Comparison of ENCODE assay signal across 8 mouse cellular contexts in genomic region chr19:5692086-5692912, GRCm38 (mm10). TPM values are rescaled to one million over a fixed set of nuclear protein-coding genes. Genes with fewer than 3 reads are reported as not detected.
DNase-seq lines count a peak whose midpoint lies in the region; ATAC-seq and TF ChIP-seq lines count a peak whose summit lies in the region.

No protein-coding gene starts in this region.

- peak overlapping the region; percentile 58 for H3K9ac ChIP-seq in forebrain, embryonic 13.5 days
- H3K9ac ChIP-seq in hindbrain, embryonic 14.5 days: peak overlapping the region; percentile 78
- peak overlapping the region; percentile 58 for H3K9ac ChIP-seq in liver, adult 2 months (ENCODE audit: low read depth, low read length)
- peak overlapping the region; percentile 54 for H3K9ac ChIP-seq in midbrain, postnatal 0 days (replicated peaks; ENCODE audit: low read length, poor library complexity, severe bottlenecking)

- H3K4me2 ChIP-seq in forebrain, embryonic 13.5 days: peak overlapping the region; percentile 100
- peak overlapping the region; percentile 99 for H3K4me2 ChIP-seq in hindbrain, embryonic 14.5 days (replicated peaks)
- peak overlapping the region; percentile 100 for H3K4me2 ChIP-seq in midbrain, postnatal 0 days (ENCODE audit: low read depth, low read length, poor library complexity, severe bottlenecking)

- peaks cover 59% of the 10 kb centered on the region for H3K4me1 ChIP-seq in forebrain, embryonic 13.5 days
- peaks cover 36% of the 10 kb centered on the region for H3K4me1 ChIP-seq in hindbrain, embryonic 14.5 days (replicated peaks; ENCODE audit: control insufficient read depth, insufficient read depth, low read length)
- H3K4me1 ChIP-seq in liver, adult 2 months (ENCODE audit: control insufficient read depth, insufficient read depth, low read length): peaks cover 22% of the 10 kb centered on the region
- H3K4me1 ChIP-seq in midbrain, postnatal 0 days (ENCODE audit: insufficient read depth, low read length): peaks cover 14% of the 10 kb centered on the region

- H3K4me3 ChIP-seq in forebrain, embryonic 13.5 days: peak overlapping the region; percentile 10; the same call in 1 of the 2 replicates
- peak overlapping the region; percentile 97 for H3K4me3 ChIP-seq in hindbrain, embryonic 14.5 days (replicated peaks; ENCODE audit: low read length)
- H3K4me3 ChIP-seq in liver, adult 2 months (ENCODE audit: insufficient read depth, low read depth, low read length): peak overlapping the region; percentile 50
- no peak overlapping the region for H3K4me3 ChIP-seq in midbrain, postnatal 0 days (ENCODE audit: low read depth, low read length)

- TF ChIP-seq POLR2A in liver, adult 2 months (IDR thresholded peaks at IDR 0.05; ENCODE audit: extremely low read depth, insufficient read depth, low read length): no peak

- TF ChIP-seq CTCF in liver, adult 2 months (IDR thresholded peaks at IDR 0.05; ENCODE audit: low read depth, low read length): no peak
- TF ChIP-seq CTCF in midbrain, postnatal 0 days (IDR thresholded peaks at IDR 0.05): no peak

- peak overlapping the region; percentile 10; the same call in 1 of the 2 replicates for H3K27ac ChIP-seq in forebrain, embryonic 13.5 days
- H3K27ac ChIP-seq in hindbrain, embryonic 14.5 days: peak overlapping the region; percentile 55
- H3K27ac ChIP-seq in liver, adult 2 months (replicated peaks; ENCODE audit: insufficient read depth, low read depth, low read length): peak overlapping the region; percentile 73
- peak overlapping the region; percentile 38 for H3K27ac ChIP-seq in midbrain, postnatal 0 days (ENCODE audit: low read depth, low read length)

- peak; percentile 64 for DNase-seq in adrenal gland, postnatal 10 days
- DNase-seq in adrenal gland, adult 8-10 months: no peak
- no peak for DNase-seq in hindbrain, embryonic 14.5 days (ENCODE audit: low spot score)
- DNase-seq in liver, adult 2 months (ENCODE audit: extremely low read depth, low read depth, low spot score): peak; percentile 19
- DNase-seq in midbrain, postnatal 0 days (ENCODE audit: low spot score): no peak
- DNase-seq in T-cell, adult 2 months (ENCODE audit: low spot score): no peak
- DNase-seq in testis, postnatal 10 days (ENCODE audit: low spot score): no peak

- H3K79me2 ChIP-seq in liver, adult 2 months (ENCODE audit: control insufficient read depth, insufficient read depth, low read length): peaks cover 23% of the 10 kb centered on the region

- no peak for ATAC-seq in forebrain, embryonic 13.5 days
- no peak for ATAC-seq in hindbrain, embryonic 14.5 days (ENCODE audit: low FRiP score)
- no peak for ATAC-seq in midbrain, postnatal 0 days (ENCODE audit: low FRiP score)

- WGBS in forebrain, embryonic 13.5 days: 77% methylated on average over 10 of the region's 10 CpGs
- 65% methylated on average over 10 of the region's 10 CpGs for WGBS in hindbrain, embryonic 14.5 days
- WGBS in liver, adult 2 months: 68% methylated on average over 10 of the region's 10 CpGs
- WGBS in midbrain, postnatal 0 days: 65% methylated on average over 10 of the region's 10 CpGs

- peaks cover 9% of the 10 kb centered on the region for H3K27me3 ChIP-seq in forebrain, embryonic 13.5 days
- no peaks in the 10 kb centered on the region for H3K27me3 ChIP-seq in hindbrain, embryonic 14.5 days (ENCODE audit: control insufficient read depth, insufficient read depth, low read length)
- H3K27me3 ChIP-seq in liver, adult 2 months (ENCODE audit: control insufficient read depth, insufficient read depth, low read length): no peaks in the 10 kb centered on the region
- no peaks in the 10 kb centered on the region for H3K27me3 ChIP-seq in midbrain, postnatal 0 days (ENCODE audit: insufficient read depth, low read length)

- no peaks in the 10 kb centered on the region for H3K9me3 ChIP-seq in forebrain, embryonic 13.5 days (replicated peaks)
- no peaks in the 10 kb centered on the region for H3K9me3 ChIP-seq in hindbrain, embryonic 14.5 days (ENCODE audit: control insufficient read depth, low read length)
- no peaks in the 10 kb centered on the region for H3K9me3 ChIP-seq in midbrain, postnatal 0 days (ENCODE audit: low read length)

- peaks cover 60% of the 10 kb centered on the region for H3K36me3 ChIP-seq in forebrain, embryonic 13.5 days (ENCODE audit: poor library complexity, severe bottlenecking)
- H3K36me3 ChIP-seq in hindbrain, embryonic 14.5 days (replicated peaks; ENCODE audit: control insufficient read depth, insufficient read depth): peaks cover 38% of the 10 kb centered on the region
- peaks cover 19% of the 10 kb centered on the region for H3K36me3 ChIP-seq in liver, adult 2 months (ENCODE audit: control insufficient read depth, insufficient read depth, low read length)
- H3K36me3 ChIP-seq in midbrain, postnatal 0 days (ENCODE audit: insufficient read depth, low read length): peaks cover 30% of the 10 kb centered on the region

RNA-seq across cellular contexts. Expression of gene Pcnx3, which starts 3.6 kb away (rescaled TPM):
- total RNA-seq in adrenal gland, postnatal 10 days (2021): 10 to 100 TPM; 54.8 to 85.4 TPM
- total RNA-seq in adrenal gland, adult 8-10 months (2022): 100 to 1,000 TPM in 3 of 4 experiments, 10 to 100 TPM in 1; 95.1 to 183 (median 136) TPM
- polyA plus RNA-seq in forebrain, embryonic 13.5 days (2015; fragmentation: Nextera tagmentation; extraction: Ambion mirVana): 21.6 and 29.4 TPM in 2 replicates
- 28.3 and 32.1 TPM in 2 replicates for polyA plus RNA-seq in hindbrain, embryonic 14.5 days (2014; fragmentation: Nextera tagmentation; extraction: Ambion mirVana)
- total RNA-seq in liver, adult 2 months (2014; rRNA removed): 7.6 and 14.0 TPM in 2 replicates
- 44.8 and 63.8 TPM in 2 replicates for polyA plus RNA-seq in liver, adult 2 months (2012; rRNA removed)
- total RNA-seq in midbrain, postnatal 0 days (2014; rRNA removed): 95.5 and 103 TPM in 2 replicates
- 18.4 and 19.1 TPM in 2 replicates for polyA plus RNA-seq in midbrain, postnatal 0 days (2015; fragmentation: Nextera tagmentation; extraction: Ambion mirVana)

RNA-seq across cellular contexts. Expression of gene Map3k11, which starts 3.8 kb away (rescaled TPM):
- total RNA-seq in adrenal gland, postnatal 10 days (2021): 10 to 100 TPM; 49.2 to 50.6 TPM
- 10 to 100 TPM; 40.8 to 53.6 (median 46.3) TPM for total RNA-seq in adrenal gland, adult 8-10 months (2022)
- polyA plus RNA-seq in forebrain, embryonic 13.5 days (2015; fragmentation: Nextera tagmentation; extraction: Ambion mirVana): 11.3 and 11.7 TPM in 2 replicates
- polyA plus RNA-seq in hindbrain, embryonic 14.5 days (2014; fragmentation: Nextera tagmentation; extraction: Ambion mirVana): 11.4 and 11.5 TPM in 2 replicates
- total RNA-seq in liver, adult 2 months (2014; rRNA removed): 10.2 and 16.4 TPM in 2 replicates
- polyA plus RNA-seq in liver, adult 2 months (2012; rRNA removed): 46.2 and 53.6 TPM in 2 replicates
- total RNA-seq in midbrain, postnatal 0 days (2014; rRNA removed): 18.3 and 24.0 TPM in 2 replicates
- 9.6 and 10.6 TPM in 2 replicates for polyA plus RNA-seq in midbrain, postnatal 0 days (2015; fragmentation: Nextera tagmentation; extraction: Ambion mirVana)

RNA-seq across cellular contexts. Expression of gene Kcnk7, which starts 11.9 kb away (rescaled TPM):
- not detected for total RNA-seq in adrenal gland, postnatal 10 days (2021)
- total RNA-seq in adrenal gland, adult 8-10 months (2022): not detected
- 0.31 and 0.32 TPM in 2 replicates for polyA plus RNA-seq in forebrain, embryonic 13.5 days (2015; fragmentation: Nextera tagmentation; extraction: Ambion mirVana)
- polyA plus RNA-seq in hindbrain, embryonic 14.5 days (2014; fragmentation: Nextera tagmentation; extraction: Ambion mirVana): 0.36 TPM in 1 of 2 replicates, not detected in the other
- not detected in 2 replicates for total RNA-seq in liver, adult 2 months (2014; rRNA removed)
- polyA plus RNA-seq in liver, adult 2 months (2012; rRNA removed): 0.09 TPM in 1 of 2 replicates, not detected in the other
- total RNA-seq in midbrain, postnatal 0 days (2014; rRNA removed): not detected in 2 replicates
- 0.47 and 0.49 TPM in 2 replicates for polyA plus RNA-seq in midbrain, postnatal 0 days (2015; fragmentation: Nextera tagmentation; extraction: Ambion mirVana)

RNA-seq across cellular contexts. Expression of gene Sipa1, which starts 28.8 kb away (rescaled TPM):
- total RNA-seq in adrenal gland, postnatal 10 days (2021): 10 to 100 TPM; 52.5 to 68.0 TPM
- total RNA-seq in adrenal gland, adult 8-10 months (2022): 10 to 100 TPM; 40.3 to 76.9 (median 57.8) TPM
- polyA plus RNA-seq in forebrain, embryonic 13.5 days (2015; fragmentation: Nextera tagmentation; extraction: Ambion mirVana): 9.4 and 11.0 TPM in 2 replicates
- 12.7 and 16.2 TPM in 2 replicates for polyA plus RNA-seq in hindbrain, embryonic 14.5 days (2014; fragmentation: Nextera tagmentation; extraction: Ambion mirVana)
- 3.4 and 4.4 TPM in 2 replicates for total RNA-seq in liver, adult 2 months (2014; rRNA removed)
- 11.8 and 17.9 TPM in 2 replicates for polyA plus RNA-seq in liver, adult 2 months (2012; rRNA removed)
- 26.1 and 36.0 TPM in 2 replicates for total RNA-seq in midbrain, postnatal 0 days (2014; rRNA removed)
- polyA plus RNA-seq in midbrain, postnatal 0 days (2015; fragmentation: Nextera tagmentation; extraction: Ambion mirVana): 18.1 and 19.9 TPM in 2 replicates

RNA-seq across cellular contexts. Expression of gene Ehbp1l1, which starts 33.8 kb away (rescaled TPM):
- total RNA-seq in adrenal gland, postnatal 10 days (2021): 10 to 100 TPM; 29.8 to 48.9 TPM
- 10 to 100 TPM; 24.9 to 39.2 (median 32.8) TPM for total RNA-seq in adrenal gland, adult 8-10 months (2022)
- 5.3 and 6.7 TPM in 2 replicates for polyA plus RNA-seq in forebrain, embryonic 13.5 days (2015; fragmentation: Nextera tagmentation; extraction: Ambion mirVana)
- polyA plus RNA-seq in hindbrain, embryonic 14.5 days (2014; fragmentation: Nextera tagmentation; extraction: Ambion mirVana): 9.2 and 12.5 TPM in 2 replicates
- 5.1 and 5.8 TPM in 2 replicates for total RNA-seq in liver, adult 2 months (2014; rRNA removed)
- 5.3 and 8.3 TPM in 2 replicates for polyA plus RNA-seq in liver, adult 2 months (2012; rRNA removed)
- total RNA-seq in midbrain, postnatal 0 days (2014; rRNA removed): 25.6 and 26.3 TPM in 2 replicates
- polyA plus RNA-seq in midbrain, postnatal 0 days (2015; fragmentation: Nextera tagmentation; extraction: Ambion mirVana): 65.2 and 65.4 TPM in 2 replicates

Comparison
In these comparisons a context has a peak if more than half of its experiments do, and no peak if none do; other contexts are left out.
1. DNase-seq: peak in adrenal gland, postnatal 10 days (single experiment) and liver, adult 2 months (single experiment); none in adrenal gland, adult 8-10 months (single experiment), hindbrain, embryonic 14.5 days (single experiment), midbrain, postnatal 0 days (single experiment), T-cell, adult 2 months (single experiment) and testis, postnatal 10 days (single experiment).
2. H3K27ac ChIP-seq: peak in every context shown above with its lines; median percentile 73 in liver, adult 2 months; 55 in hindbrain, embryonic 14.5 days; 38 in midbrain, postnatal 0 days; 10 in forebrain, embryonic 13.5 days.
3. Peak in every context shown above with its lines, with median percentiles within 50 percentile points of each other: H3K4me2 ChIP-seq and H3K9ac ChIP-seq.